Mouse (Mus musculus) liver, embryonic 14.5 days (tissue): ENCODE measurements around the gene Scrn3.

Experiments
- CTCF ChIP-seq: IDR thresholded peaks from 2 replicates; pipeline ENCODE4 v1.5.1; 2016; ENCODE audit warnings: antibody characterized with exemption, low read depth, control low read depth
- EP300 ChIP-seq: IDR thresholded peaks from 2 replicates; pipeline ENCODE4 v1.6.1; 2016; ENCODE audit warnings: antibody characterized with exemption, low read depth

DNA sequence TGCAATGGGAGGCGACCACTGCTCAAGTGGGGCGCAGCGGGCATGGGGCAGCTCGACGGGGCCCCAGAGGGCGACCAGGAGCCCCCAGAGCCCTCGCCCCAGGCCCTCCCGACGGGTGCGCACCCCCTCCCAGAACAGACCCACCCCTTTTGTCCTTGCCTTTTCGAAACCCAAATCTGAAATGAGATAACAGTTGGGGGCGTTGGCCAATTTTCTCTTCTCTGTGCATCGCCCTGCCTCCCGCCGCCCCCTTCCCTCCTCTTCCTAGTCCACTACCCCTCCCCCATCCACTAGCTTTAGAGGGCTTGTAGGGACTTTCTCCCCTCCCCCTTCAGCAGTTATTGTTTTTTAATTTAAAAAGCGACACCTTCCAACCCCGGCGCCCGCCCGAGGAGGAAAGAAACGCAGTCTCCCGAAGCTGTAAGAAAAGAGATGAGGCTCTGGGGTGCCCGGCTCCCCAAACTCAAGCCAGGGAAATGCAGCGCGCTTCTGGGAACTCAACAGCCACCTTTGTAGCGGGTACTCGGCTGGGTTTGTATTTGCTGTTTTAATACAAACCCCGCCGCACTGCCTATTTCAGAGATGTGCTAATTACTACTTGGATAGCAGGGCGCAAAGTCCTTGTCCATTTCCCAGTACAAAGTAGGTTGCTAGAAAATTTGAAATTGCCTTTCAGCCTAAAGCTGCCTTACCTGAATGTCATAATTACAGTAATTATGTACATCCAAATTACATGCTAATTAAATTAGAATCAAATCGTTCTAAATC is 32.9 kb upstream of the Scrn3 start:
- no peak for TF ChIP-seq EP300
- TF ChIP-seq CTCF = no peak
